Mouse (Mus musculus) lung, postnatal 10 days (tissue): ENCODE measurements around the gene Clba1.

Experiments used
- DNase-seq: peaks from one replicate; pipeline ENCODE4 v3.0.0; 2021

Clba1 gene

DNA sequence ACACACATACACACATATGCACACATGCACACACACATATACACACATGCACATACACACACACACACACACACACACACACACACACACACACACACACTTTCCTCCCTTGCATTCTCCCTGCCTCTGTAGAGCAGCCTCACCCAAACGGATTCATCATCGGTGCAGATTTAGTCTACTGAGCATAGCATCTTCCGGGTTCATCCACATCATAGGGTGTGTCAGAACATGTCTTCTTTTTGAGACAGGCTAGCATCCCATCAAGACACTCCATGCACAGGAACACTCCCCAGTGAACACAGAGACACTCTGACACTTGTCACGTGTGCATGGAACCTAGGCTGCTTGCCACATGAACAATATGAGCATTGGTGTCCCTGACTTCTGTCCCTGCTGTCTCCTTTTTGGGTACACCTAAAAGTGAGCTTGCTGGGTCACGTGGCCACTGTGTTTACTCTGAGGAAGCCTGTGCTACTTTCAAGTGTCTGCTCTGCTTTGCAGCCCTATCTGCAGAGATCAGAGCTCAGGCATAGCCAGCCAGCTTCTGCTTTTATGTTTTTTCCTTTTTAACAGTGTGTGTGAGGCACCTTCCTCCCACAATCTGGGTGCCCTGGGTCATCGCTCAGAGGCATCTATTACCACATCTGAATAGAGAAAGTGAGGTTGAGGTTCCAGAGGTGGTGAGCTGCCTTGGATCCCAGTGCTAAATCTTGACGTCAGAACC is 46.0 kb downstream of the Clba1 start:
- DNase-seq: no peak

DNA sequence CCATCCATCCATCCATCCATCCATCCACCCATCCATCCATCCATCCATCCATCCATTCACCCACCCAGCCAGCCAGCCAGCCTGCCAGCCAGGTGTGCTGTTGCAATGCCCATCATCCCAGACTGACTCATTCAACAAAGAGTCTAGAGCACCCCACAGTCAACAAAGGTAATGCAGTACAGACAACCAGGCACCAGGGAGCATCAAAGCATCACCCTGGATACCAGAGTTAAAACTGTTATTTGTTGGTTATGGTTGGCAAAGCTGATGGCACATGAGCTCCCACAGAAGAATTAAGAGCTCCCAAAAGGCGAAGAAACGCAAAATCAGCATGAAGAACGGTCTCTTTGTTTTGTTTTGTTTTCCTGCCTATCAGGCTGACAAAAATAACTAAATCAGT is 47.6 kb downstream of the Clba1 start:
- no peak for DNase-seq

DNA sequence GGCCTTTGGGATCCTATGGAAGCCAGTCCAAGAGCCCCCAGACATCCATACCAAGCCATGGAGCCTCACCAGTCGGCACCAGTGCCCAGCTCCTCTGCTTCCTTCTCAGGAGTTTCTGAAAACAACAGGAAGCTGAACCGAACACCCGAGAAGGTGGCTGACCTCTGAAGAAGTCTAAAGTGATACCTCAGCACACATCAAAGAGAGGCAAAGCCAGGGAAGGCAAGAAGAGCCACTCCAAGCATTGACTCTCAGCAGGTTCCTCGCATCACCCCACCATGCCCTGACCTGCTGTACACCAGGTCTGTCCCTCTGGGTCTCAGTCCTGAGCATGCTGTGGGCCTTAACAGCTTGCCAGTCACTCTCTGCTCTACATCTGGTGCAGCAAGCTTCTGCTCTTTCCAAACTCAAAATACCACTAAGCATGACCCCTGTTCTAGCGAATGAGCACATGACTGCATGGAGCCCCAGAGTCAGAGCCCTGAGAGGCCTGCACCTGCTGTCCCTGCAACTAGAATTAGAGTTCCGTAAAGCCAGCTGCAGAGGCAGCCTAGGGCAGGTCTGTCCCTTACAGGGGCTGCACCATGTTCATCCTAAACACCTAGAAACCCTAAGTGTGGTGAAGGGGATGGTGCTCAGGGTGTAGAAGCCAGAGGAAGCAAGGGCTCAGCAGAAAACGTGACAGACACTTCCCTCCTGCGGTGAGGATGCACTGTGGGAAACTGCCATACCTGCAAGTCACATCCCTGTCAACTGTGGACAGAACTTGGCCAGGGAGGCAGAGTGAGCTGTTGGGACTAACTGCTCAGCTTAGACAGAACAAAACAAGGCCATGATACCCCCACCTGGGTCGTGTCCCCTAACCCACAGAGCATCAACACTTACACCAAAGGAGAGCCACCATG is 48.5 kb downstream of the Clba1 start:
- no peak for DNase-seq

DNA sequence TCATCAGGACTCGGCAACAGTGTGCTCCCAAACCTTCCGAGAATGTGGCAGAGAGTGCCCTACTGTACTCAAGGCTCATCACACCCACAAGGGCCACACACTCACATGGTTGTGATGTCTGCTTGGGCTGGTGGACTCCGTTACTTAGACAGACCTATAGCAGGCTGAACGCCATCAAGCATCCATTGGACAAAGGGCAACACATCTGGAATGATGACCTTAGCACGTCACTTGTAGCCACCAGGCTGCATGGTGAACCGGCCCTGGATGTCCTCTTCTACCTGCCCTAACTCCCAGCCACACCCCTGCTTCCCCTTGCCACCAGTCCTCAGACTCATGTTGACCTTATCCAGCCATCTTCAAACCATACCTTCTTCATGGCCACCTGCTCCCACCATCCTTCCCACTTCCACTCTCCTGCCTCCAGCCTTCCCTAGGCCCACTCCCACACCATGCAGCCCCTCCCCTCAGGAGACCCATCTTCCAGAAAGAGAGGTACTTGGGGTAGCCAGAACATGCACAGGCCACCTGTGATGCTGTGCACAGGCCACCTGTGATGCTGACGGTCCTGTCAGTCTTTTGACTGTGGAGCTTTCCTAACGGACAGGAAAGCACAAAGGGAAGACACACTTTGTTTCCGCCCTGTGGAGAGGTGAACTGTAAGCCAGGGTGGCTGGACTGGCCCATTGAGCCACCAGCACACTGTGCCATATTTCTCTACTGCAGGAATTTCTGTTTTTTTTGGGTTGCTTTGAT is 50.0 kb downstream of the Clba1 start:
- no peak for DNase-seq

DNA sequence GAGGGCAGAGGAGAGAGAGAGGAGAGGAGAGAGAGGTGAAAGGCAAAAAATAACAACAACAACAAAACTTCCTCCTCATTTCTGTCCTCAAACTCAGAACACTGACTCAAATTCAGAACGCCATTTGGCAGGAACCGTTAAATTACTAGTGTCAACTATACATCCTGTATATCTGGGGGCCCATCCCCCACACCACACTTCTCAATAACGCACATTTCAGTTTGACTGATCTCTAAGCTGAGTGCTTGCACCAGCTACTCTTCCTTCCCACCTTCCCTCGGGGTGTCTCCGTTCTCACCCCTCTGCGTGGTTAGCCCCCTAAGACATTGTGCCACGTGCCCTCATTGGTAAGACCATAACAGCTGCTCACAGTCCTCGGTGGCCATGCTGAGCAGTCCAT is 51.2 kb downstream of the Clba1 start:
- DNase-seq: no peak

DNA sequence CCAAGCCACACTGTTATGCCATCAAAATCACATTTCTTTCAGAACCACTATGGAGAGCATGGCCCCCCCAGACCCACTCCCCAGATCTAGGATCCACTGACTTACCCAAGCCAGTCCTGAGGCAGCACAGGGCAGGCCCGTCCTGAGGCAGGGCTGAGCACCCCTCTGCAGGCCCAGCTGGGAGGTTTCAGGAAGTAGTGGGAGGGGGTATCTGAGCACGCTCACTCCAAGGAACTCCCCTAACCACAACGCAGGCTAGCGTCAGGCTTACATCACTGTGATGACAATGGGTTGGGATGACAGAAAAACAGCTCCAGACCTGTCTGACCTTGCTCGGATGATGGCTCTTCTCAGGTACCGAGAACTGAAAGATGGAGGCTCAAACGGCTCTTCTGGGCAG is 52.0 kb downstream of the Clba1 start:
- DNase-seq: no peak

DNA sequence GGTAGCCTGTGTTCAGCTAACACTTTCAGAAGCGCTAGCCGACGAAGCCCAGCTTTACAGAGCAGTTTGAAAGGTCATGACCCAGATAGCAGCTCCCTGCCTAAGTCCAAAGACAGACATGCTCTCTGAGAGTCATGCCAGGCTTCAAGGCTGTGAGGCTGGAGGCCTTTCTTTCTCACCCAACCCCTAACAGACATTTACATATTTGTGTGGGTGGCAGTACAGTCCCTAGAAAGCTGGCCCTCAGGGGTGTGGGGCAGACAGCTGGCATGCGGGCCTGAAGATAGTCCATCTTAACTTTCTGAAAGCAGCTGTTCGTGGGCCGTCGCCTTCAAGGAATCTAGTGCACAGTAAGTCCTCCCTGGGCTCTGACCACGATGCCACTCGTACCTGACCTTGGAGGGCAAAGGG is 53.2 kb downstream of the Clba1 start:
- DNase-seq: peak; percentile 69

DNA sequence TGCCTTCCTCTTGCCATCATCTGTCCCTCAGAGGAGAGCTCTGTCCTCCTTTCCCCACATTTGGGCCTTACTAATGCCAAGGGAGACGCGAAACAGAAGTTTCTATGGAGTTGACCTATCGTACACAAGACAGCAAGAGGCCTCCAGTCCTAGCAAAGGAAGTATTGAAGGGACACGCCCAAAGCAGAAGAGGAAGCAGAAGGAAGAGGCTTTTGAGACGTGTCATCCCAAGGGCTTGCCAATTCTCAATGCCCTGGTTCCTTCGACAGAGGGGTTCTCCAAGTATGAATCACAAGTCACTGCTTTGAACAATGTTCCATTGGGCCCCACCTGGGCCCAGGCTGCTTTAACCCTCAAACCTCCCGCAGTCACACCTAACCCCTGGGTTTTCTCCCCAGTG is 56.1 kb downstream of the Clba1 start:
- no peak for DNase-seq
